Mouse (Mus musculus) hindbrain, postnatal 0 days (tissue): Measurements from ENCODE around the gene Dot1l. TPM values are rescaled to one million over a fixed set of nuclear protein-coding genes. Genes with fewer than 3 reads are reported as not detected.

Experiments
- ATAC-seq: fragments of 200-750 bp; cut with Nextera tagmentation; 2 replicates; pipeline ENCODE4 v1.8.0; 2017; ENCODE audit warnings: mild to moderate bottlenecking, moderate TSS enrichment, moderate library complexity
- DNase-seq: peaks from one replicate; pipeline ENCODE4 v3.0.0-alpha.2; 2015; ENCODE audit warnings: low spot score
- H3K27ac ChIP-seq: fragments of 300-500 bp; sonication (generic); 2 replicates; pipeline ENCODE4 v1.5.1; 2014; ENCODE audit warnings: mild to moderate bottlenecking
- H3K27me3 ChIP-seq: fragments of 300-500 bp; sonication (generic); 2 replicates; pipeline ENCODE4 v1.6.1; 2014; ENCODE audit warnings: low read length, mixed read lengths; ENCODE audit not compliant: insufficient read depth
- H3K36me3 ChIP-seq: fragments of 300-500 bp; sonication (generic); 2 replicates; pipeline ENCODE4 v1.6.1; 2014; ENCODE audit warnings: low read length, mixed read lengths; ENCODE audit not compliant: insufficient read depth
- H3K4me1 ChIP-seq: fragments of 300-500 bp; sonication (generic); 2 replicates; pipeline ENCODE4 v1.6.1; 2014; ENCODE audit warnings: antibody characterized with exemption, low read length, mixed read lengths; ENCODE audit not compliant: insufficient read depth
- H3K4me2 ChIP-seq: fragments of 300-500 bp; sonication (generic); 2 replicates; pipeline ENCODE4 v1.6.1; 2014; ENCODE audit warnings: low read depth, mild to moderate bottlenecking, low read length, moderate library complexity, mixed read lengths
- H3K4me3 ChIP-seq: fragments of 300-500 bp; sonication (generic); 2 replicates; pipeline ENCODE4 v1.5.1; 2014; ENCODE audit warnings: low read length
- H3K9ac ChIP-seq: fragments of 300-500 bp; sonication (generic); replicated peaks from 2 replicates; pipeline ENCODE4 v1.6.1; 2014; ENCODE audit warnings: mild to moderate bottlenecking, low read length, moderate library complexity, mixed read lengths
- H3K9me3 ChIP-seq: fragments of 300-500 bp; sonication (generic); 2 replicates; pipeline ENCODE4 v1.6.1; 2016; ENCODE audit warnings: low read length, mixed read lengths
- CTCF ChIP-seq: IDR thresholded peaks from 2 replicates; pipeline ENCODE4 v1.5.1; 2016; ENCODE audit warnings: antibody characterized with exemption, control low read depth, low read depth
- WGBS: fragments of 180-500 bp; shearing (Covaris S2); extraction: QIAGEN DNeasy Blood & Tissue Kit; methylation state at CpG from one replicate; pipeline ENCODE4 v1.1.7; 2014; 5-methylcytosine and 5-hydroxymethylcytosine counted together
- polyA plus RNA-seq: library from polyadenylated mRNA; unstranded; fragments of >200 nt; fragmentation: Nextera tagmentation; extraction: Ambion mirVana; gene quantifications from 2 replicates; pipeline ENCODE4 v1.2.1, GENCODE M21; 2015
- total RNA-seq: library from RNA; depleted of rRNA; stranded (reverse); fragments of >200 nt; gene quantifications from 2 replicates; pipeline ENCODE4 v1.2.3, GENCODE M21; 2014

The Dot1l gene
- total and polyA plus RNA-seq, 2 experiments from 2014 or later: 12.6 to 27.2 TPM

- H3K36me3 ChIP-seq: peaks cover 36% of the 10 kb centered on the region
- DNase-seq (no peak), ATAC-seq (no peak)
- H3K4me2 ChIP-seq: no peak overlapping the region
- TF ChIP-seq CTCF: no peak
- WGBS: 91% methylated on average over 2 of the region's 2 CpGs
- H3K4me1 ChIP-seq: peaks cover 22% of the 10 kb centered on the region
- no peaks in the 10 kb centered on the region for H3K9me3 ChIP-seq
- H3K9ac ChIP-seq: no peak overlapping the region
- H3K27me3 ChIP-seq: no peaks in the 10 kb centered on the region
- no peak overlapping the region for H3K4me3 ChIP-seq
- H3K27ac ChIP-seq: no peak overlapping the region
Measured at GRCm38 (mm10) chr10:80804340-80804739, 49.3 kb downstream of the Dot1l start.

- H3K27ac ChIP-seq: no peak within 1 kb of the TSS
Measured at GRCm38 (mm10) chr10:80804916-80805315, 49.9 kb downstream of the Dot1l start, which contains the start of gene Amh. Amh (plus strand) TSS chr10:80805243.

GRCm38 (mm10) chr10:80805322-80805721, 50.3 kb downstream of the Dot1l start:
- 68% methylated on average over 5 of the region's 5 CpGs for WGBS
- no peak for ATAC-seq
- Histone ChIP-seq H3K27me3 (peaks cover 5% of the 10 kb centered on the region; the same call in 1 of the 2 replicates), H3K4me2 (no peak overlapping the region), H3K27ac (no peak overlapping the region), H3K4me3 (no peak overlapping the region), H3K36me3 (peaks cover 36% of the 10 kb centered on the region), H3K9me3 (no peaks in the 10 kb centered on the region), H3K4me1 (peaks cover 21% of the 10 kb centered on the region), H3K9ac (no peak overlapping the region)
- DNase-seq: no peak
- TF ChIP-seq CTCF: no peak

More at GRCm38 (mm10) chr10:80804916-80805315, 49.9 kb downstream of the Dot1l start, which contains the start of gene Amh:
- Histone ChIP-seq H3K4me3 (no peak within 1 kb of the TSS), H3K36me3 (peaks cover 36% of the 10 kb centered on the region), H3K4me1 (peaks cover 18% of the 10 kb centered on the region), H3K9me3 (no peaks in the 10 kb centered on the region), H3K27me3 (peaks cover under 1% of the 10 kb centered on the region; the same call in 1 of the 2 replicates), H3K9ac (peak within 1 kb of the TSS; percentile 79; the same call in 1 of the 2 replicates), H3K4me2 (no peak within 1 kb of the TSS)
- TF ChIP-seq CTCF: no peak
- WGBS: 64% methylated on average over 6 of the region's 6 CpGs
- no peak for ATAC-seq
- DNase-seq: no peak

GRCm38 (mm10) chr10:80805925-80806324, 50.9 kb downstream of the Dot1l start:
- H3K36me3 ChIP-seq: peaks cover 36% of the 10 kb centered on the region
- H3K9me3 ChIP-seq: no peaks in the 10 kb centered on the region
- peak; percentile 84 for TF ChIP-seq CTCF
- no peak overlapping the region for H3K4me3 ChIP-seq
- no peak overlapping the region for H3K4me2 ChIP-seq
- H3K9ac ChIP-seq: peak overlapping the region; percentile 79; the same call in 1 of the 2 replicates
- WGBS: 12% methylated on average over 3 of the region's 3 CpGs
- ATAC-seq: peak; percentile 34
- peak; percentile 76 for DNase-seq
- H3K27ac ChIP-seq: no peak overlapping the region
- H3K27me3 ChIP-seq: peaks cover 5% of the 10 kb centered on the region; the same call in 1 of the 2 replicates
- peaks cover 21% of the 10 kb centered on the region for H3K4me1 ChIP-seq

- H3K4me1 ChIP-seq: peaks cover 21% of the 10 kb centered on the region
- no peaks in the 10 kb centered on the region for H3K9me3 ChIP-seq
- WGBS: 27% methylated on average over 32 of the region's 34 CpGs
- H3K9ac ChIP-seq: peak overlapping the region; percentile 79
- peak overlapping the region; percentile 81 for H3K4me2 ChIP-seq
- H3K27me3 ChIP-seq: peaks cover 5% of the 10 kb centered on the region; the same call in 1 of the 2 replicates
- TF ChIP-seq CTCF: no peak
- H3K36me3 ChIP-seq: peaks cover 31% of the 10 kb centered on the region
- H3K27ac ChIP-seq: peak overlapping the region; percentile 79
- DNase-seq (no peak), ATAC-seq (no peak)
- H3K4me3 ChIP-seq: peak overlapping the region; percentile 43
Measured at GRCm38 (mm10) chr10:80806341-80807056, 51.5 kb downstream of the Dot1l start.

- DNase-seq (peak; percentile 91), ATAC-seq (peak; percentile 84)
- Histone ChIP-seq H3K9ac (peak overlapping the region; percentile 79), H3K4me1 (peaks cover 21% of the 10 kb centered on the region), H3K27ac (peak overlapping the region; percentile 79), H3K36me3 (peaks cover 25% of the 10 kb centered on the region), H3K9me3 (no peaks in the 10 kb centered on the region), H3K27me3 (peaks cover 5% of the 10 kb centered on the region; the same call in 1 of the 2 replicates), H3K4me3 (peak overlapping the region; percentile 43), H3K4me2 (peak overlapping the region; percentile 81)
- no peak for TF ChIP-seq CTCF
- 0% methylated on average over 58 of the region's 58 CpGs for WGBS
Measured at GRCm38 (mm10) chr10:80807057-80807627, 52.1 kb downstream of the Dot1l start.
